In genomic region chr13:46843646-46844045, GRCm38 (mm10) we compare ENCODE assay signal across 14 mouse cellular contexts.
"Had no signal": no experiment of that assay in that cellular context is flagged by ENCODE, and none has a peak within 500 bp of the region (broad histone marks: within the 10 kb centered on the region; RNA-seq: fewer than 3 reads in every experiment).

No protein-coding gene starts in this region.

- DNase-seq: gastrocnemius, postnatal 14 days; gastrocnemius, postnatal 36 days; heart, adult 11 months; heart, adult 2 months; heart, postnatal 14 days; heart, postnatal 36 days; kidney, adult 11 months; kidney, adult 2 months; kidney, adult 9 months; kidney, postnatal 14 days; kidney, postnatal 36 days; layer of hippocampus, adult 9-11 months; layer of hippocampus, postnatal 36 days; left cerebral cortex, postnatal 4 days had no signal
